Mouse (Mus musculus): ENCODE measurements around the gene Fto. TPM values are rescaled to one million over a fixed set of nuclear protein-coding genes. Genes with fewer than 3 reads are reported as not detected.

The Fto gene
- polyA plus RNA-seq, 1 experiment from 2014 or later = 151 TPM

GRCm38 (mm10) chr8:91566503-91566869 lies 253.2 kb downstream of the Fto start:
- H3K27ac ChIP-seq (ENCODE audit: low read depth, low read length) = peak overlapping the region; percentile 57

DNA sequence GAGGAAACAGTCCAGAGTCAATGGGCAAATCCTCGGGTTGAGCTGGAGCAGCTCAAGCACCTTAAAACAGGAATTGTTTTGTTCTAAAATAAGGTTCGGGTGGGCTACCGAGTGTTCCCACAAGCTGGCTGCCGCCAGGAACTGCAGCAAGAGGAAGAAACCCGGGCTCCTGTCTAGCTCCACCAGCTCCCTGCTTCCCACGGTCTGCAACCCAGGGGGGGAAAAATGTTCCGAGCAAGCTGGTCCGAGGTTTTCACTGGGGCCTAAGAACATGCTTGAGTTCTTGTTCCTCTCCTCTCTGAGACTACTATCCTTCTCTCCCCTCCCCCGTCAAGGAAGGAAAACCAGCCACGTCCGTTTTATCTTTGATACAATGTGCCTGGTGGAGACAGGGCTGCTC lies 256.5 kb downstream of the Fto start:
- no peaks in the 10 kb centered on the region for H3K36me3 ChIP-seq (ENCODE audit: control insufficient read depth, insufficient read depth, low read length)
- H3K4me2 ChIP-seq (ENCODE audit: low read length) = no peak overlapping the region
- H3K27ac ChIP-seq (ENCODE audit: low read depth, low read length) = no peak overlapping the region
- 39% methylated on average over 11 of the region's 11 CpGs for WGBS
- peaks cover 14% of the 10 kb centered on the region for H3K4me1 ChIP-seq (ENCODE audit: control insufficient read depth, insufficient read depth, low read depth, low read length)
- H3K9me3 ChIP-seq (ENCODE audit: control insufficient read depth, low read length) = no peaks in the 10 kb centered on the region
- ATAC-seq = no peak
- H3K9ac ChIP-seq (ENCODE audit: low read depth, low read length) = no peak overlapping the region
- no peak overlapping the region for H3K4me3 ChIP-seq (ENCODE audit: low read length)
- no peaks in the 10 kb centered on the region; the same call in 1 of the 2 replicates for H3K27me3 ChIP-seq (replicated peaks; ENCODE audit: control insufficient read depth, insufficient read depth, low read length)

More at GRCm38 (mm10) chr8:91566503-91566869, 253.2 kb downstream of the Fto start:
- H3K4me2 ChIP-seq (ENCODE audit: low read length) = no peak overlapping the region
- no peak overlapping the region for H3K4me3 ChIP-seq (ENCODE audit: low read length)
- peaks cover 2% of the 10 kb centered on the region; the same call in 1 of the 2 replicates for H3K27me3 ChIP-seq (replicated peaks; ENCODE audit: control insufficient read depth, insufficient read depth, low read length)
- peak; percentile 56 for ATAC-seq
- peaks cover 12% of the 10 kb centered on the region for H3K4me1 ChIP-seq (ENCODE audit: control insufficient read depth, insufficient read depth, low read depth, low read length)
- no peak overlapping the region for H3K9ac ChIP-seq (ENCODE audit: low read depth, low read length)
- no peaks in the 10 kb centered on the region for H3K36me3 ChIP-seq (ENCODE audit: control insufficient read depth, insufficient read depth, low read length)
- 19% methylated on average over 2 of the region's 2 CpGs for WGBS
- H3K9me3 ChIP-seq (ENCODE audit: control insufficient read depth, low read length) = no peaks in the 10 kb centered on the region

DNA sequence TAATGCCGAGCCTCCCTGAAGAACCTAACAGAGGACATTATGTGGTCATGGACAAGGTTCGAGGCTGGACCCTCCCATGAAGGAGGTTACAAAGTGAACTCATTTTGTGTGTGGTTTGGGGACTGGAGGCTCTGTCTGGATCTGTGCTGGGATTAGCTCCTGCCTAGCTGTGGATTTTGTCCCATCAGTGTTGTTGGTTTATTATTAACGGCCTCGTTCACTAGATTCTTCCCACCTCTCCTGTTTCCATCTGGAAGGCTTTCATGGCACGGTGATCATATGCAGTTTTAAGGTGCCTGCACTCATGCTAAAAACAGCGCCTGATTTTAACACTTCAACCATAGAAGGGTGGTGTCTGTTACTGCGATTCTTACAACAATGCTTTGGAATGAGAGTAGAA lies 257.5 kb downstream of the Fto start:
- Histone ChIP-seq H3K9ac (ENCODE audit: low read depth, low read length) (no peak overlapping the region), H3K27me3 (replicated peaks; ENCODE audit: control insufficient read depth, insufficient read depth, low read length) (no peaks in the 10 kb centered on the region), H3K27ac (ENCODE audit: low read depth, low read length) (no peak overlapping the region), H3K4me3 (ENCODE audit: low read length) (no peak overlapping the region), H3K4me2 (ENCODE audit: low read length) (no peak overlapping the region), H3K36me3 (ENCODE audit: control insufficient read depth, insufficient read depth, low read length) (no peaks in the 10 kb centered on the region), H3K4me1 (ENCODE audit: control insufficient read depth, insufficient read depth, low read depth, low read length) (peaks cover 17% of the 10 kb centered on the region), H3K9me3 (ENCODE audit: control insufficient read depth, low read length) (no peaks in the 10 kb centered on the region)
- WGBS = 82% methylated on average over 7 of the region's 7 CpGs
- no peak for ATAC-seq

DNA sequence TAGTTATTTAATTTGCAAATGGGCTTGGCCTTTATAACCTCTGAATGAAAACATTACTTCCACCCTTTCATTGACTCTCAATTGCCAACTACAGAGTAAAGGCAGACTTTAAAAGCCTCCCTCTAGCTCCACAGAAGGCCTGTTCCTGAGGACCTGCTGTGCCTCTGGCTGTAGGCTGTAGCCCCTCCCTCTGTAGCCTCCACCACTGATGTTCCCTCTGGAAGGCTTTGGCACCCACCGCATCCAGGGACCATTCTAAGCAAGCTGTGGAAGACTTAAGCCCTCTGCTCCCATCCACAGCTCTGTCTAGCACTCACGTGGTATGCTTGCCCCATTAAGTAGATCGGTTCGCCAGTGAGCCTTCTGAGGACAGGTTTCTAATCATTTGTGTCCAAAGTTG lies 258.7 kb downstream of the Fto start:
- Histone ChIP-seq H3K27me3 (replicated peaks; ENCODE audit: control insufficient read depth, insufficient read depth, low read length) (no peaks in the 10 kb centered on the region), H3K9me3 (ENCODE audit: control insufficient read depth, low read length) (no peaks in the 10 kb centered on the region), H3K36me3 (ENCODE audit: control insufficient read depth, insufficient read depth, low read length) (no peaks in the 10 kb centered on the region), H3K4me3 (ENCODE audit: low read length) (no peak overlapping the region), H3K9ac (ENCODE audit: low read depth, low read length) (no peak overlapping the region), H3K4me2 (ENCODE audit: low read length) (no peak overlapping the region), H3K4me1 (ENCODE audit: control insufficient read depth, insufficient read depth, low read depth, low read length) (peaks cover 14% of the 10 kb centered on the region), H3K27ac (ENCODE audit: low read depth, low read length) (no peak overlapping the region)
- ATAC-seq = no peak
- 48% methylated on average over 4 of the region's 4 CpGs for WGBS

- no peak for ATAC-seq
- no peak overlapping the region for H3K9ac ChIP-seq (ENCODE audit: low read depth, low read length)
- H3K4me3 ChIP-seq (ENCODE audit: low read length) = no peak overlapping the region
- no peak overlapping the region for H3K4me2 ChIP-seq (ENCODE audit: low read length)
- H3K36me3 ChIP-seq (ENCODE audit: control insufficient read depth, insufficient read depth, low read length) = no peaks in the 10 kb centered on the region
- H3K4me1 ChIP-seq (ENCODE audit: control insufficient read depth, insufficient read depth, low read depth, low read length) = peaks cover 10% of the 10 kb centered on the region
- WGBS = 33% methylated on average over 4 of the region's 4 CpGs
- no peaks in the 10 kb centered on the region for H3K27me3 ChIP-seq (replicated peaks; ENCODE audit: control insufficient read depth, insufficient read depth, low read length)
- H3K27ac ChIP-seq (ENCODE audit: low read depth, low read length) = no peak overlapping the region
- H3K9me3 ChIP-seq (ENCODE audit: control insufficient read depth, low read length) = no peaks in the 10 kb centered on the region
These were observed 259.3 kb downstream of the Fto start for GRCm38 (mm10) chr8:91572630-91573029.

- H3K36me3 ChIP-seq (ENCODE audit: control insufficient read depth, insufficient read depth, low read length) = no peaks in the 10 kb centered on the region
- no peak overlapping the region for H3K9ac ChIP-seq (ENCODE audit: low read depth, low read length)
- no peak overlapping the region for H3K4me2 ChIP-seq (ENCODE audit: low read length)
- peaks cover 10% of the 10 kb centered on the region for H3K4me1 ChIP-seq (ENCODE audit: control insufficient read depth, insufficient read depth, low read depth, low read length)
- H3K27me3 ChIP-seq (replicated peaks; ENCODE audit: control insufficient read depth, insufficient read depth, low read length) = no peaks in the 10 kb centered on the region
- no peak overlapping the region for H3K27ac ChIP-seq (ENCODE audit: low read depth, low read length)
- no peaks in the 10 kb centered on the region for H3K9me3 ChIP-seq (ENCODE audit: control insufficient read depth, low read length)
- no peak for ATAC-seq
- no peak overlapping the region for H3K4me3 ChIP-seq (ENCODE audit: low read length)
- 23% methylated on average over 3 of the region's 3 CpGs for WGBS
These were observed 262.3 kb downstream of the Fto start for GRCm38 (mm10) chr8:91575576-91575975.

DNA sequence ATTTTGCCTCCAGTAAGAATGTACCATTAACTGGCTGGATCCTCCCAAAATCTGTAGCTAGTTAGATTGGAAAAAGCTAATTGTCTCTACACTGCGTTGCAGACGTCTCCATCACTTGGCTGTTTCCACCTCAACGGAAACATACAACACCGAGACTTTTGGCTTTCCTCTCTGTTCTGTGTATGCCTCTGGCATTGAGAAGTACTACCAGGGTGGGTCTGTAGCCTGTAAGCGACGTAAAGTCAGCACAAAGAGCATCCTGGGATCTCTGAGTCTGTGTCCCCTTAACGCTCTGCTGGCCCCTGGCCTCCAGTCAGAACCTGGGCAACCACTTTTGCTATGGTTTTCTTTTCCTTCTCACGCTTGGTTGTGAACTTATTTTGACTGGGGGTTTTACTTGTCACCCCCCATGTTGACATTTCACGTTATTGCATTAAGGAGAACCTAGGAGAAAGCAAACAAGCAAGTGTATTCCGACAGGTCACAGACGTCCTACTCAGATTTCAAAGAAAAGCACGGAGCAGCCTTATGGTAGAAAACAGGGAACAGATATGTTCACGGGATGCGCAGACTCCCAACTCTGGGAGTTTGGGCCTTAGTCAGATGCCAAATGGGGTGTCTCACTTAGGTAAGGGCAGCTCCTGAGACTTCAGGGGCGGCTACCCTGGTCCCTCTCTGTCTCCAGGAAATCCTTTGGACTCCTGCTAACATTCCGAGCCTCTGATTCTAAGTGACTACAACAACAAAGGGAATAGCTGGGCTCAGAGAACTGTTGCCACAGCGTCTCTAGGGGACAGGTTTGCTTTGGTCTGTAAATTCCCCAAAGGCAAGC lies 263.0 kb downstream of the Fto start:
- no peaks in the 10 kb centered on the region for H3K9me3 ChIP-seq (ENCODE audit: control insufficient read depth, low read length)
- no peaks in the 10 kb centered on the region for H3K36me3 ChIP-seq (ENCODE audit: control insufficient read depth, insufficient read depth, low read length)
- H3K4me2 ChIP-seq (ENCODE audit: low read length) = no peak overlapping the region
- H3K27me3 ChIP-seq (replicated peaks; ENCODE audit: control insufficient read depth, insufficient read depth, low read length) = no peaks in the 10 kb centered on the region
- H3K27ac ChIP-seq (ENCODE audit: low read depth, low read length) = peak overlapping the region; percentile 9; the same call in 1 of the 2 replicates
- no peak overlapping the region for H3K9ac ChIP-seq (ENCODE audit: low read depth, low read length)
- WGBS = 27% methylated on average over 17 of the region's 17 CpGs
- ATAC-seq = no peak
- H3K4me3 ChIP-seq (ENCODE audit: low read length) = no peak overlapping the region
- H3K4me1 ChIP-seq (ENCODE audit: control insufficient read depth, insufficient read depth, low read depth, low read length) = peaks cover 10% of the 10 kb centered on the region

DNA sequence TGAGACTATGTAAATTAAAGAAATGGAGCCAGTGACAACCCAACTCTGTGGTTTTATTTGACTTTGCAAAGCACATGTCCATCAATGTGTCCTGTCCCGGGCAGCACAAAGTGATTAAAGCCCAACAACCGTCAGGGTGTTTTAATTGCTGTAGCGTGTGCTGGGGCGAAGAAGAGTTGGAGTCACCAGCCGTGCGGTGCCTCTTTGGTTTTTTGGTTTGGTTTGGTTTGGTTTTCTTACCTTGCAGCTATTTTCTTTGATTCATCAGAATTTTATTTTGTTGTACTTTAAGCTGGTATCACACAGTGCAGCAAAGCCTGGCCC lies 263.6 kb downstream of the Fto start:
- Histone ChIP-seq H3K9me3 (ENCODE audit: control insufficient read depth, low read length) (no peaks in the 10 kb centered on the region), H3K27me3 (replicated peaks; ENCODE audit: control insufficient read depth, insufficient read depth, low read length) (no peaks in the 10 kb centered on the region), H3K27ac (ENCODE audit: low read depth, low read length) (no peak overlapping the region; the same call in 1 of the 2 replicates), H3K4me2 (ENCODE audit: low read length) (no peak overlapping the region), H3K4me1 (ENCODE audit: control insufficient read depth, insufficient read depth, low read depth, low read length) (peaks cover 10% of the 10 kb centered on the region), H3K36me3 (ENCODE audit: control insufficient read depth, insufficient read depth, low read length) (no peaks in the 10 kb centered on the region), H3K4me3 (ENCODE audit: low read length) (no peak overlapping the region), H3K9ac (ENCODE audit: low read depth, low read length) (no peak overlapping the region)
- no peak for ATAC-seq
- WGBS = 30% methylated on average over 6 of the region's 6 CpGs

GRCm38 (mm10) chr8:91577605-91578004 lies 264.3 kb downstream of the Fto start:
- Histone ChIP-seq H3K27me3 (replicated peaks; ENCODE audit: control insufficient read depth, insufficient read depth, low read length) (no peaks in the 10 kb centered on the region), H3K9me3 (ENCODE audit: control insufficient read depth, low read length) (no peaks in the 10 kb centered on the region), H3K4me1 (ENCODE audit: control insufficient read depth, insufficient read depth, low read depth, low read length) (peaks cover 8% of the 10 kb centered on the region), H3K27ac (ENCODE audit: low read depth, low read length) (no peak overlapping the region), H3K4me3 (ENCODE audit: low read length) (no peak overlapping the region), H3K36me3 (ENCODE audit: control insufficient read depth, insufficient read depth, low read length) (no peaks in the 10 kb centered on the region), H3K4me2 (ENCODE audit: low read length) (no peak overlapping the region), H3K9ac (ENCODE audit: low read depth, low read length) (no peak overlapping the region)
- 94% methylated on average over 3 of the region's 3 CpGs for WGBS
- ATAC-seq = no peak

Measured in hindbrain, embryonic 16.5 days (tissue).